Mouse (Mus musculus): Measurements from ENCODE around the gene Igfbp6.
A peak's percentile ranks its signal among the peaks of the same experiment; 100 is the strongest.

Gene Igfbp6

DNA sequence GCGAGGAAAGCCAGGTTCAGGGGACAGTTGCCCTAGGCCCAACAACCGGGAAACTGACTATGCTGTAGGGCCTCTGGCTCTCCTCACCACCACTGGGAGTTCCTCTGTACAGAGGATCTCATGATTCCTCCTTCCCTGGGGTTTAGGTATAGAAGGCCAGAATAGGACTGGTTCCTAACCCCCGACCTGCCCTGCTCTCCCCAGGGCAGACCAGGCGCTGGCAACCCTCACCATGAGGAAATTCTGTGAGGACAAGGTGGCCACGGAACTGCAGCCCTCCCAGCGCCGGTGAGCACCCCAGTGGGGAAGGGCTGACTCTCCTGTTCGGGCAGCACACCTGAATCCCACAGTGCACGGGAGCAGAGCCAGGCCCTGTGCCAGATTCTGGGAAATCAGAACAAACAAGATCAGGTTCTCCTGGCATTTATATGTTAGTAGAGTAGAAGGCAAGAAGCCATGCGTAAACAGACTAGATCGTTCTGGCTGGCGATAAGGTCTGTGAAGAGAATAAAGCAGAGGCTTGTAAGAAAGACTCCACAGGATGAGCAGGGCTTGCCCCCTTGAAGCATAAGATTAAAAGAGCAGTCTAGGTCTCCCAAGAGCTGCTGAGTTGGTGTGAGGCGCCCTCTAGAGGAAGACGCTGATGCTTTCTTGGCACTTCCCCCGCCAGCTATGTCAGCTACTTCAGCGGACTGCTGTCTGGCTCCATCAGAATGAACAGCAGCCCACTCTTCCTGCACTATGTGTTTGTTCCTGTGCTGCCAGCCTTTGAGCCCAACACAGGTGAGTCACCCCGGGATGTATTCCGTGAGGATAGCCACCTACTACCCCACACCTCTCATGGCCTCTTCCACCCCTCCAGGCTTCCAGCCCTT is 35.3 kb upstream of the Igfbp6 start:
- DNase-seq, result peak; percentile 74

DNA sequence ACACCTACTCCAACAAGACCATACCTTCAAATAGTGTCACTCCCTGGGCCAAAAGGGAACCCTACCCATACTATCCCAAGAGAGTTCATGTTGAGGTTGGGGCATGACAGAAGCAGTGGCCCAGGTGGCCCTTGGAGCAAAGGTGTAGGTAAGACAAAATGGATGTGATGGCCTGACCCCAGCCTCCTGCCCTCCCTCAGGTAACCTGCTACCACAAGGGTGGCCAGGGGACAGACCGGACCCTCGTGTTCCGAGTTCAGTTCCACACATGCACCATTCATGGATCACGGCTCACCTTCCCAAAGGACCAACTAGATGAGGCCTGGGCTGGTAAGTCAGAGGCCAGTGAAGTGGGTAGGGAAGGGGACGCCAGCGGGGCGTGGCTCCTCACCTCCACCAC is 33.9 kb upstream of the Igfbp6 start:
- peak; percentile 26 for DNase-seq

- peak; percentile 26 for DNase-seq
Measured at GRCm38 (mm10) chr15:102110701-102111494, 33.3 kb upstream of the Igfbp6 start.

DNA sequence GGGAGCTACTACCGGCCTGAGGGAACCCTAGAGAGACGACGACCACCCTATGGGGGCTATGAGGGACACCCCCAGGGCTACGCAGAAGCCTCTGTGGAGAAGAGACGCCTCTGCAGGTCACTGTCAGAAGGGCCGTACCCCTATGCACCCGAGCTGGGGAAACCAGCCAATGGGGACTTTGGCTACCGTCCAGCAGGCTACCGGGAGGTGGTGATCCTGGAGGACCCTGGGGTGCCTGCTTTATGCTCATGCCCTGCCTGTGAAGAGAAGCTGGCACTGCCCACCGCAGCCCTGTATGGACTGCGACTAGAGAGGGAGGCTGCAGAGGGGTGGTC is 32.7 kb upstream of the Igfbp6 start:
- peak; percentile 42 for DNase-seq

GRCm38 (mm10) chr15:102112181-102112580 is 32.0 kb upstream of the Igfbp6 start:
- no peak for DNase-seq

GRCm38 (mm10) chr15:102112827-102113226 is 31.3 kb upstream of the Igfbp6 start:
- DNase-seq, result no peak

- DNase-seq, result no peak
Measured at GRCm38 (mm10) chr15:102113674-102114073, 30.5 kb upstream of the Igfbp6 start.

DNA sequence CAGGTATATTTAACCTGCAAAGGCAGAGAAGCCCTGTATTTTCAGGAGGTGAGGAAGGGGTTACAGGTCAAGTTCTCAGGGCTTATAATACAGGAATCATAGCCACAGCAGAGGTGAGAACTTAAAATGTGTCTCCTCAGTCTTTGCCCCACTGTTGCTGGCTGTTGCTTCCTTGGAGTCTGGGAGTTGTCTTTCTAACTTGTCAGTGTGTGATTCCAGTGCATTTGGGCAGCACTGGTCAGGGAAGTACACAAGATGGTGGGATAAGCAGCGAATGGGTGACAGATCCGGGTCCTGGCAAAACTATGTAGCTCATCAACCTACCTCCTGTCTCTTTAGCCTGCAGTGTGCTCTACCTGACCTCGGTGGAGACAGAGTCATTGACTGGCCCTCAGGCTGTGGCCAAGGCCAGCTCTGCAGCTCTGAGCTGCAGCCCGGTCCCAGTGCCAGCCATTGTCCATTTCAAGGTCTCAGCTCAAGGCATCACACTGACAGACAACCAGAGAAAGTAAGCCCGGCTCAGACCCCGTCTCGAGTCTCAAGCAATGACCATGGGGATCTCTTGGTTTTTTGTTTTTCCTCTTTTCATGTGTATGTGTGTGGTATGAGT is 29.4 kb upstream of the Igfbp6 start:
- no peak for DNase-seq

GRCm38 (mm10) chr15:102115731-102116231 is 28.4 kb upstream of the Igfbp6 start:
- peak; percentile 52 for DNase-seq

- peak; percentile 40 for DNase-seq
Measured at GRCm38 (mm10) chr15:102116753-102117415, 27.3 kb upstream of the Igfbp6 start.

DNA sequence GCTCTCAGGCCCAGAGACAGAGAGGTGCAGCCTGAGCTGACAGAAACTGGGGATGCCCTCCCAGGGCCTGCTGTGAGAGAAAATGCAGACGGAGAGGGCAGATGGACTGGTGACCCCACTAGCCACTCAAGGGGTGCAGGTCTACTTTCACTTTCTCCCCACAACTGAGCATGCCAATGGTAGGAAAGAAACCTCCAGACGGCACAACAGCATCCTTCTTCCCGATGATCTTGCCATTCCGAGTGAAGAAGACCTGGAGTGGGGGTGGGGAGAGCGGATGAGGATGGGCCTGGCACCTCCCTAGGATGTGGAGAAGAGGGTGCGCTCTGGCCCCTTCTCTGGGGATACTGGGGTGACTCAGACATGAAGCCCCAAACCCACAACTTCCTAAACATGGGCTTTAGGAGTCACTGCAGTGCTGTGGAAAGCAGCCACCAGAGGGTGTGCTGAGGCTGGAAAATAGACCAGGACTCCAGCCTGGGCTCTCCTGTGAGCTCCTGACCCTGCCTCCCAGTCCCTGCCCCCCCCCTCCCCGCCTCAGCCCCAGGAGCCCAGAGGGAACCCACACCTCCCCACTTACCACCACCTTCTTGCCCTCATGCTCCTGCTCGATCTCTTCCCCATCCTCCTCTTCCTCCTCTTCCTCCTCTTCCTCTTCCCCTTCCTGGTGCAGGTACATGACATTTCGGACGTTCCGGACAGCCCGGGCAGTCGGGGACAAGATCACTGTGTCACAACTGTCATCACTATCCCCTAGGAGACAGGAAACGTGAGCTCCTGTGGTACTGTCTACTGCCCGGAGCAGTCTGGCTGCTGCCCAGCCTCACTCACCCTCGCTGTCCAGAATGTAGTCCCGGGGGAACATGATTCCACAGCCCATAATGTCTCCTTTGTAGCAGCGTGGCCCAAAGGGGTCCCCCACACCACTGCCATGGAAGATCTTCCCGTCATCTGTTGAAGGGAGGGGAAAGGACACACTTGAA is 26.4 kb upstream of the Igfbp6 start:
- peak; percentile 33 for DNase-seq

DNA sequence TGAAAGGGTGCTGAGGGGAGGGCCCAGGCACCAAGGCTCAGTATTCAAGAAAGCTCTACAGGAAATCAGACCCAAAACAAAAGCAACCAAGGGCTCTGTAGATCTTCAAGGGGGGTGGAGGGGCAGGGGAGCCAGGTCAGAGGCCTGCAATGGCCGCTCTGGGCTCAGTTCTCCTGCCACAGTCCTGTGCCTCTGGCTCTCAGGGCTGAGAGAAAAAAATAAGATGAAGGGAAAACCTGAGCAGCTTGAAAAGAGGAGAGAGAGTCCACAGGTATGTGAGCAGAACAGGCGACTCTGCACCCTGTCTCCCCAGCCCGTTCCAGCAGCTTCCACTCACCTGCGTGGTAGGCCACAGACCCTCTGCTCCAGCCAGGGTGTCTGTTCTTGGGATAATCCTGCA is 25.6 kb upstream of the Igfbp6 start:
- DNase-seq, result no peak

- DNase-seq, result peak; percentile 38
Measured at GRCm38 (mm10) chr15:102119121-102119830, 24.9 kb upstream of the Igfbp6 start.

GRCm38 (mm10) chr15:102119831-102120170 is 24.4 kb upstream of the Igfbp6 start:
- peak; percentile 91 for DNase-seq

DNA sequence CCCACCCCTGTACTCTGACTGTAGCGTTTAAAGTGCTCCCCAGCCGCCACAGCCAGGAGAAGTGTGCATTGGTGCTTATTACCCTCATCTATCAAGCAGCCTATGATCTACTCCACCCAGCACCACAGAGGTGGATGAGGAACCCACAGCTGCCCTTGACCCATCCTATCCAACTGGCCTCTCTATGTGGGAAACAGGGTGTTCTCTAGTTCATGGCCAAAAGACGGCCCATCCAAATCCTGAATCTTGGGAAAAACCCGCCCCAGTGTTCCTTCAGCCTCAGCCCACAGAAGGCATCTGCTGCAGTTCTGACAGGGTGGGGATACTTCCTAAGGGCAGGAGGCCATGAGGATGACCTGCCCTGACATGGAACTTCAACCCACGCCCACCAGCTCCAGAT is 23.6 kb upstream of the Igfbp6 start:
- DNase-seq, result peak; percentile 25

DNA sequence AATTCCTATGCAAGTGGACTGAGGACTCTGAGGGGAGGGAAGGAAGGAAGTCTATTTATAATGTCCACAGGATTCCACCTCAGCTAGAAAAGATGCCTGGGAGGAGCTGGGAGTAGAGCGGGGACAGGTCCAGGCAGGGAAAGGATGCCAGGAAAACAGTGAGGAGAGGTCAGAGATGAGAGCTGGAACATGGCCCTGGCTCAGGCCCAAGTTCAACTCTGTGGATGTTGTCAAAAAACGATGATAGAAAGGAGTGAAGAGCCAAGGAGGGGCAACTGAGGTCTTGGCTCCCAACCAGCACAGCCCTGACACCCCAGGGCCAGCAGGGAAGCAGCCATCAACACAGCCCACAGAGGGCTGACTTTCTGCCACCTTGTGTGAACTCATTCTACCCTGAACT is 17.9 kb upstream of the Igfbp6 start:
- DNase-seq, result peak; percentile 64

DNA sequence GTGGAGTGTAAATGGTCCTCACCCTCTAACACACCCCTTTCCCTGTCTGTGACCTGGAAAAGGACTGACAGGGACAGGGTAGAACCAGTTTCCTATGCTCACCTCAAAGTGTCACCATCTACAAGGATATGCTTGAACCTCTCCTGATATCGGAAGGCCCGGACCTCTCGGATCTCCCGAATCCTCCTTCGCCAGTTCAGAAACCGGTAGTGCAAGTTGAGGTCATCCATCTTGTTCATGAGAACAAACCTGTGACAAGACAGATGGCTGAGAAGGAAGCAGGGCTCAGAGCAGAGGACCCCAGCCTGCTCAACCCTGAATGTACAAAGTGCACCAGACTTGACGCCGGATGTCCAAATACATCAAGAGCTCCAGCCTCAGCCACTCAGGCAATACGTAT is 10.8 kb upstream of the Igfbp6 start:
- DNase-seq, result no peak

DNA sequence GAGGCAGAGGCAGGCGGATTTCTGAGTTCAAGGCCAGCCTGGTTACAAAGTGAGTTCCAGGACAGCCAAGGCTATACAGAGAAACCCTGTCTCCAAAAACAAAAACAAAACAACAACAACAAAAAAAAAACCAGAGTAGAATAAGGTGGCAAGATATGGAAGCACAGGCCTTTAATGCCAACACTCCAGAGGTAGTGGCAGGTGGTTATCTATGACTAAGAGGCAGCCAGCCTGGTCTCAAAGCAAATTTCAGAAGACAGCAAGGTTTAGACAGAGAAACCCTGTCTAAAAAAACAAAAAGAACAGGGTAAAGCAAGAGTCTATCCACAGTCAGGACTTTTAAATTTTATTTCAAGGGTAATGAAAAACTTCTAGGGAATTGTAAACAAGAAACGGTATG is 9.5 kb upstream of the Igfbp6 start:
- DNase-seq, result no peak

- no peak for DNase-seq
Measured at GRCm38 (mm10) chr15:102135522-102136128, 8.5 kb upstream of the Igfbp6 start.

- peak; percentile 97 for DNase-seq
Measured at GRCm38 (mm10) chr15:102136129-102136758, 7.9 kb upstream of the Igfbp6 start, which contains the start of gene Spryd3. Spryd3 (minus strand) TSS chr15:102136234.

All from cerebellum, adult 11-12 months (tissue).